20 mouse cellular contexts compared by ENCODE assay signal in genomic region chr8:96100817-96101216, GRCm38 (mm10).
DNase-seq lines count a peak whose midpoint lies in the region; ATAC-seq lines count a peak whose summit lies in the region.
"Had no signal": no experiment of that assay in that cellular context is flagged by ENCODE, and none has a peak within 500 bp of the region (broad histone marks: within the 10 kb centered on the region; RNA-seq: fewer than 3 reads in every experiment).

No protein-coding gene starts in this region.

- 71% methylated on average over 5 of the region's 5 CpGs for WGBS in forebrain, embryonic 16.5 days
- 83% methylated on average over 5 of the region's 5 CpGs for WGBS in forebrain, embryonic 11.5 days
- 59% methylated on average over 5 of the region's 5 CpGs for WGBS in midbrain, embryonic 12.5 days
- 82% methylated on average over 5 of the region's 5 CpGs for WGBS in midbrain, embryonic 10.5 days
- 37% methylated on average over 5 of the region's 5 CpGs for WGBS in midbrain, embryonic 14.5 days
- 51% methylated on average over 5 of the region's 5 CpGs for WGBS in midbrain, embryonic 15.5 days

- H3K4me1 ChIP-seq in forebrain, embryonic 16.5 days (replicated peaks; ENCODE audit: control insufficient read depth, insufficient read depth, low read length) = 0 out of 2 replicates have a peak, but pooled peaks cover 3% of the 10 kb centered on the region
- no peaks in the 10 kb centered on the region for H3K4me1 ChIP-seq in forebrain, embryonic 11.5 days (replicated peaks; ENCODE audit: control insufficient read depth, insufficient read depth, low read length)
- H3K4me1 ChIP-seq in midbrain, embryonic 12.5 days = no peaks in the 10 kb centered on the region; the same call in 1 of the 2 replicates
- peaks cover 13% of the 10 kb centered on the region for H3K4me1 ChIP-seq in midbrain, embryonic 10.5 days
- H3K4me1 ChIP-seq in midbrain, embryonic 14.5 days (ENCODE audit: control insufficient read depth, insufficient read depth, low read length) = no peaks in the 10 kb centered on the region
- no peaks in the 10 kb centered on the region for H3K4me1 ChIP-seq in midbrain, embryonic 15.5 days
- H3K4me1 ChIP-seq: embryonic facial prominence, embryonic 10.5 days; embryonic facial prominence, embryonic 12.5 days; forebrain, embryonic 12.5 days had no signal

- no peaks in the 10 kb centered on the region for H3K9me3 ChIP-seq in forebrain, embryonic 16.5 days (ENCODE audit: control insufficient read depth, low read length)
- H3K9me3 ChIP-seq in forebrain, embryonic 11.5 days (ENCODE audit: control insufficient read depth, low read length) = no peaks in the 10 kb centered on the region
- H3K9me3 ChIP-seq in midbrain, embryonic 12.5 days = no peaks in the 10 kb centered on the region
- no peaks in the 10 kb centered on the region for H3K9me3 ChIP-seq in midbrain, embryonic 10.5 days (replicated peaks)
- H3K9me3 ChIP-seq in midbrain, embryonic 14.5 days (ENCODE audit: control insufficient read depth, low read length) = no peaks in the 10 kb centered on the region
- H3K9me3 ChIP-seq in midbrain, embryonic 15.5 days = no peaks in the 10 kb centered on the region
- H3K9me3 ChIP-seq: embryonic facial prominence, embryonic 10.5 days; embryonic facial prominence, embryonic 12.5 days; forebrain, embryonic 12.5 days had no signal

- H3K36me3 ChIP-seq in forebrain, embryonic 16.5 days (ENCODE audit: control insufficient read depth, insufficient read depth) = no peaks in the 10 kb centered on the region
- H3K36me3 ChIP-seq in forebrain, embryonic 11.5 days (ENCODE audit: control insufficient read depth, insufficient read depth, low read length) = no peaks in the 10 kb centered on the region
- no peaks in the 10 kb centered on the region for H3K36me3 ChIP-seq in midbrain, embryonic 12.5 days
- no peaks in the 10 kb centered on the region for H3K36me3 ChIP-seq in midbrain, embryonic 10.5 days
- no peaks in the 10 kb centered on the region for H3K36me3 ChIP-seq in midbrain, embryonic 14.5 days (ENCODE audit: control insufficient read depth, insufficient read depth, low read length)
- no peaks in the 10 kb centered on the region for H3K36me3 ChIP-seq in midbrain, embryonic 15.5 days (replicated peaks)
- H3K36me3 ChIP-seq: embryonic facial prominence, embryonic 10.5 days; embryonic facial prominence, embryonic 12.5 days; forebrain, embryonic 12.5 days had no signal

- no peak overlapping the region for H3K27ac ChIP-seq in forebrain, embryonic 16.5 days (ENCODE audit: low read length)
- no peak overlapping the region for H3K27ac ChIP-seq in forebrain, embryonic 11.5 days (ENCODE audit: low read depth, low read length)
- no peak overlapping the region for H3K27ac ChIP-seq in midbrain, embryonic 12.5 days (replicated peaks)
- no peak overlapping the region for H3K27ac ChIP-seq in midbrain, embryonic 10.5 days (replicated peaks)
- H3K27ac ChIP-seq in midbrain, embryonic 14.5 days (replicated peaks; ENCODE audit: low read depth, low read length) = no peak overlapping the region
- no peak overlapping the region for H3K27ac ChIP-seq in midbrain, embryonic 15.5 days
- H3K27ac ChIP-seq: embryonic facial prominence, embryonic 10.5 days; embryonic facial prominence, embryonic 12.5 days; forebrain, embryonic 12.5 days had no signal

- no peak for DNase-seq in forebrain, embryonic 11.5 days (ENCODE audit: low spot score)
- DNase-seq in frontal cortex, adult 2 months (ENCODE audit: extremely low spot score in 1 of 2, low spot score in 1 of 2) = no peak
- DNase-seq in midbrain, embryonic 10.5 days (ENCODE audit: low spot score) = no peak
- DNase-seq in midbrain, embryonic 14.5 days = peak; percentile 29
- DNase-seq: adrenal gland, adult 2 months; adrenal gland, postnatal 10 days; adrenal gland, postnatal 25 days; cerebellum, adult 11-12 months; cerebellum, adult 2 months; cerebellum, adult 9-10 months; cerebellum, postnatal 10 days; cerebellum, postnatal 25 days had no signal

- H3K4me3 ChIP-seq in forebrain, embryonic 16.5 days (replicated peaks; ENCODE audit: low read length) = no peak overlapping the region
- H3K4me3 ChIP-seq in forebrain, embryonic 11.5 days (ENCODE audit: low read depth, low read length) = no peak overlapping the region
- no peak overlapping the region for H3K4me3 ChIP-seq in midbrain, embryonic 12.5 days
- no peak overlapping the region for H3K4me3 ChIP-seq in midbrain, embryonic 10.5 days
- H3K4me3 ChIP-seq in midbrain, embryonic 14.5 days (replicated peaks; ENCODE audit: low read depth, low read length) = no peak overlapping the region
- no peak overlapping the region for H3K4me3 ChIP-seq in midbrain, embryonic 15.5 days
- H3K4me3 ChIP-seq: embryonic facial prominence, embryonic 10.5 days; embryonic facial prominence, embryonic 12.5 days; forebrain, embryonic 12.5 days had no signal

- no peak overlapping the region for H3K9ac ChIP-seq in forebrain, embryonic 16.5 days (replicated peaks; ENCODE audit: low read depth, low read length)
- H3K9ac ChIP-seq in forebrain, embryonic 11.5 days (ENCODE audit: low read length) = no peak overlapping the region
- H3K9ac ChIP-seq in midbrain, embryonic 12.5 days (replicated peaks) = no peak overlapping the region
- no peak overlapping the region for H3K9ac ChIP-seq in midbrain, embryonic 14.5 days (replicated peaks; ENCODE audit: low read length)
- H3K9ac ChIP-seq in midbrain, embryonic 15.5 days = no peak overlapping the region
- H3K9ac ChIP-seq: embryonic facial prominence, embryonic 12.5 days; forebrain, embryonic 12.5 days had no signal

- ATAC-seq in forebrain, embryonic 16.5 days = 0 out of 2 replicates have a peak, but pooled peaks have one; percentile 26
- ATAC-seq in forebrain, embryonic 11.5 days (replicated peaks; ENCODE audit: low FRiP score) = no peak
- ATAC-seq in frontal cortex, adult (ENCODE audit: low TSS enrichment) = peak; percentile 70
- ATAC-seq in midbrain, embryonic 12.5 days (ENCODE audit: low FRiP score, low read depth) = peak; percentile 66; the same call in 1 of the 2 replicates
- ATAC-seq in midbrain, embryonic 14.5 days (ENCODE audit: low FRiP score, low TSS enrichment) = no peak
- no peak for ATAC-seq in midbrain, embryonic 15.5 days (replicated peaks)
- ATAC-seq: forebrain, embryonic 14.5 days had no signal

- no peak overlapping the region for H3K4me2 ChIP-seq in forebrain, embryonic 16.5 days (ENCODE audit: low read length)
- no peak overlapping the region for H3K4me2 ChIP-seq in forebrain, embryonic 11.5 days (ENCODE audit: low read depth, low read length, severe bottlenecking)
- H3K4me2 ChIP-seq in midbrain, embryonic 12.5 days (replicated peaks) = no peak overlapping the region
- H3K4me2 ChIP-seq in midbrain, embryonic 14.5 days (ENCODE audit: low read length) = no peak overlapping the region
- no peak overlapping the region for H3K4me2 ChIP-seq in midbrain, embryonic 15.5 days
- H3K4me2 ChIP-seq: embryonic facial prominence, embryonic 12.5 days; forebrain, embryonic 12.5 days had no signal

- H3K27me3 ChIP-seq in forebrain, embryonic 16.5 days (replicated peaks; ENCODE audit: control insufficient read depth, insufficient read depth, low read length) = no peaks in the 10 kb centered on the region
- no peaks in the 10 kb centered on the region for H3K27me3 ChIP-seq in forebrain, embryonic 11.5 days (ENCODE audit: control insufficient read depth, insufficient read depth, low read length)
- no peaks in the 10 kb centered on the region for H3K27me3 ChIP-seq in midbrain, embryonic 12.5 days
- H3K27me3 ChIP-seq in midbrain, embryonic 10.5 days (ENCODE audit: low read depth, poor library complexity, severe bottlenecking) = no peaks in the 10 kb centered on the region
- no peaks in the 10 kb centered on the region for H3K27me3 ChIP-seq in midbrain, embryonic 14.5 days (ENCODE audit: control insufficient read depth, insufficient read depth, low read length)
- no peaks in the 10 kb centered on the region for H3K27me3 ChIP-seq in midbrain, embryonic 15.5 days (replicated peaks)
- H3K27me3 ChIP-seq: embryonic facial prominence, embryonic 12.5 days; forebrain, embryonic 12.5 days had no signal

Comparison
In these comparisons a context has a peak if more than half of its experiments do, and no peak if none do; other contexts are left out.
1. ATAC-seq: peak in forebrain, embryonic 16.5 days (single experiment), frontal cortex, adult (single experiment) and midbrain, embryonic 12.5 days (single experiment); none in forebrain, embryonic 11.5 days (single experiment), midbrain, embryonic 14.5 days (single experiment) and midbrain, embryonic 15.5 days (single experiment).